Mouse (Mus musculus): Measurements from ENCODE around the gene Hpcal1. TPM values are rescaled to one million over a fixed set of nuclear protein-coding genes. Genes with fewer than 3 reads are reported as not detected.
"Not testable (repeated sequence)": the region's sequence is repeated elsewhere in the genome, so short reads cannot be mapped to it uniquely, and the experiment has no call there.

Hpcal1 gene
- polyA plus RNA-seq, 1 experiment: 15.1 TPM

DNA sequence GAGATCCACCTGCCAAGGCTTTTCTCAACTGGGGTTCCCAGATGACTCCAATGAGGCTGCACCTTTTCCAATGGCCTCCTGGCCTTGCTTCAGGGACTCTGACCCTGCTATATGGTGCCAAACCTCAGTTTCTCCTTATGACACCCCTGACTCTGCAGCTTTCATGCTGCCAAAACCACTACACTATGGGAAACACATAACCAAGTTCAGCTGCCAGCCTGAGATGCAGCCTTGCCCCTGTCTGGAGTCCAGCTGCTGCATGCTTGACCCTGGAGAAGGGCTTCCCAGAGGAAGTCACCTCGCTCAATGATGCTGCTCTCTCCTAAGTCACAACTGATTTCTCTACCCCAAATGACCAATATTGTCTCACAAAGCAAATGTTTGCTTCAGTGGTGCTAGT is 102.1 kb downstream of the Hpcal1 start:
- H3K4me3 ChIP-seq (ENCODE audit: control insufficient read depth, low read depth, low read length): no peak overlapping the region
- no peak overlapping the region for H3K27ac ChIP-seq (ENCODE audit: control insufficient read depth, insufficient read depth, low read depth, low read length)
- no peaks in the 10 kb centered on the region for H3K27me3 ChIP-seq (ENCODE audit: control insufficient read depth, insufficient read depth, low read length)
- H3K36me3 ChIP-seq (ENCODE audit: control insufficient read depth, insufficient read depth, low read length): no peaks in the 10 kb centered on the region
- TF ChIP-seq CTCF (IDR thresholded peaks at IDR 0.05; ENCODE audit: control insufficient read depth, insufficient read depth, insufficient replicate concordance, low read depth, low read length): no peak
- no peak for TF ChIP-seq POLR2A (IDR thresholded peaks at IDR 0.05; ENCODE audit: control insufficient read depth, low read depth, low read length)
- no peaks in the 10 kb centered on the region for H3K4me1 ChIP-seq (ENCODE audit: control insufficient read depth, insufficient read depth, low read length)

DNA sequence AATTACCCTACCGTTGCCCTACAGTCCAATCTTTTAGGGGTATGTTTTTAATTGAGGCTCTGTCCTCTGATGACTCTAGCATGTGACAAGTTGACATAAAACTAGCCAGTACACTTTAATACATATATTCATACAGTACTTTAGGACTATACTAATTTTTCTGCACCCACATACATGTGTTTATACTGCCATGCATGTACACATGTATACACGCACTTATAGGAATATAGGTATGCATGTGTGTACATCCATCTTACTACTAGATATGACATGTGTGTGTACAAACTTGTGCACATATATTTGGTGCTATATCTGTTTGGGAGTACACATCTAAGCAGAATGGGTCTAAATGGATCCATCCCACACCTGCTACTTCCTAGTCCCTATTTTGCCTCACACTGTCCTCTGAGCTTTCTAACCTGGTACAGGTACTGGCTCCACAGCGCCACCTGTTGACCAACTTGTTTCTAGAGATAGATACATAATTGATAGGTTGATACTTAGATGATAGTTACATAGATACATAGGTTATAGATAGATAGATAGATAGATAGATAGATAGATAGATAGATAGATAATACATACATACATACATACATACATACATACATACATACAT is 105.1 kb downstream of the Hpcal1 start:
- H3K4me3 ChIP-seq (ENCODE audit: control insufficient read depth, low read depth, low read length): no peak overlapping the region
- TF ChIP-seq CTCF (IDR thresholded peaks at IDR 0.05; ENCODE audit: control insufficient read depth, insufficient read depth, insufficient replicate concordance, low read depth, low read length) (no peak; the same call in 1 of the 2 replicates), POLR2A (IDR thresholded peaks at IDR 0.05; ENCODE audit: control insufficient read depth, low read depth, low read length) (no peak)
- no peaks in the 10 kb centered on the region for H3K36me3 ChIP-seq (ENCODE audit: control insufficient read depth, insufficient read depth, low read length)
- no peaks in the 10 kb centered on the region for H3K4me1 ChIP-seq (ENCODE audit: control insufficient read depth, insufficient read depth, low read length)
- H3K27me3 ChIP-seq (ENCODE audit: control insufficient read depth, insufficient read depth, low read length): no peaks in the 10 kb centered on the region
- H3K27ac ChIP-seq (ENCODE audit: control insufficient read depth, insufficient read depth, low read depth, low read length): no peak overlapping the region

DNA sequence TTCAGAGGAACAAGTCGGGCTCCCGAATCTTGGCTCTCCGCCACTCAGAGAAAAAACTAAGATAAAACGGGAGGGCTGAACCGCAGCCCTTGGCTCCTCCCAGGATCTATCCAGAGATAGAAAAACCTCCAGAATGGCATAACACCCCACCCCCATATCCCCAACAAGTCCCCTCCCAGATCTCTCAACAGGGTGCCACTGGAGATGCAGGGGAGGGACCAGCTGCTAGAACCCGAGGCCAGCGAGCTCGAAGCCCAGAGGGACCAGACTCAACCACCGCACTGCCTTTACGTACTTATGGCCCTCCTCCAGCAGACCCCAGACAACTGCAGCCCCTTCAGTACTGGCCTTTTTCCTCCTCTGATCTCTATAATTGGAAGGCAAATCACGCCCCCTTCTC is 107.6 kb downstream of the Hpcal1 start:
- H3K27me3 ChIP-seq (ENCODE audit: control insufficient read depth, insufficient read depth, low read length); H3K4me1 ChIP-seq (ENCODE audit: control insufficient read depth, insufficient read depth, low read length); H3K36me3 ChIP-seq (ENCODE audit: control insufficient read depth, insufficient read depth, low read length); H3K4me3 ChIP-seq (ENCODE audit: control insufficient read depth, low read depth, low read length); H3K27ac ChIP-seq (ENCODE audit: control insufficient read depth, insufficient read depth, low read depth, low read length): not testable (repeated sequence)

DNA sequence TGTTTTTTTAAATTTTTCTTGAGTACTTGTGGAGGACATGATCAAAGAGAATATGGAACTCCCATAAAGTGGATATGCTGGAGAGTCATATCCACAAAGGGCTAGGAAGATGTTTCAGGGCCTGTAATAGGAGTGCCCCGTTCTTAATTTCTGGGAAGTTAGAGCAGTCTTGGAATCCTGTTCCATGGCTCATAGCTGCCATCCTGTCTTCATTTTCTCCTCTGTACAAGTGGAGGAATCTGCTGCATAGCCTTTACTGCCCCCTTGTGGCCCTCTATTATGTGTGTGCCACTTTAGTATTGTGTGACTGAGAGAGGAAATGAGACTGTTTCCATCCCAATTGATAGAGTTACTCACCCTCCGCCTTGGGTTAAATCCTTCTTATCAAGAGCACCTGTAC is 117.9 kb downstream of the Hpcal1 start:
- H3K4me1 ChIP-seq (ENCODE audit: control insufficient read depth, insufficient read depth, low read length): no peaks in the 10 kb centered on the region

DNA sequence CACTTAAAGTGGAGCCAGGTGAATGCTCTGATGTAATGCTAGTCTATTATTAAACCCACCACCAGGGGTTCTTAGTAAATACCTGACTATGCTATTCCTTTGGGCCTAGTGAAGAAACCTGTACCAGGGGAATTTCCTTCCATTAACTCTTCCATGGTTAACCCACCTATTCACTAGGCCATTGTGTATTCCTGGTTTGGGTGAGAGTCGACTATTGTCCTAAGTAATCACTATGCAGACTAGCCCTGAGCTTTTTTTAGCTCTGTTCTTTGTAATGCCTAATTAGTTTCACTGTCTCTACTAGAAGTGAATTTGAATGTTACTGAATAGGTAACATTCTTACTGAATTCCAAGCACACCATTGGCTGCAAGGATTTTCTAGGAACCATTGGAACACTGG is 144.6 kb downstream of the Hpcal1 start:
- H3K4me3 ChIP-seq (ENCODE audit: control insufficient read depth, low read depth, low read length); H3K36me3 ChIP-seq (ENCODE audit: control insufficient read depth, insufficient read depth, low read length); H3K27me3 ChIP-seq (ENCODE audit: control insufficient read depth, insufficient read depth, low read length); H3K4me1 ChIP-seq (ENCODE audit: control insufficient read depth, insufficient read depth, low read length); H3K27ac ChIP-seq (ENCODE audit: control insufficient read depth, insufficient read depth, low read depth, low read length): not testable (repeated sequence)

More for the DNA sequence above, 117.9 kb downstream of the Hpcal1 start:
- no peak for TF ChIP-seq CTCF (IDR thresholded peaks at IDR 0.05; ENCODE audit: control insufficient read depth, insufficient read depth, insufficient replicate concordance, low read depth, low read length)
- no peak for TF ChIP-seq POLR2A (IDR thresholded peaks at IDR 0.05; ENCODE audit: control insufficient read depth, low read depth, low read length)
- H3K27ac ChIP-seq (ENCODE audit: control insufficient read depth, insufficient read depth, low read depth, low read length): no peak overlapping the region
- H3K36me3 ChIP-seq (ENCODE audit: control insufficient read depth, insufficient read depth, low read length): no peaks in the 10 kb centered on the region
- H3K27me3 ChIP-seq (ENCODE audit: control insufficient read depth, insufficient read depth, low read length): no peaks in the 10 kb centered on the region
- no peak overlapping the region for H3K4me3 ChIP-seq (ENCODE audit: control insufficient read depth, low read depth, low read length)

Other genes with a start within 250 kb of the Hpcal1 start
- 384 and 398 TPM in 2 replicates for gene Odc1, start 146.1 kb upstream of the Hpcal1 start, polyA plus RNA-seq (2012; rRNA removed)